Mouse (Mus musculus) inflammation-experienced regulatory T-cells, adult 6 months (primary cell): ENCODE results near the gene Gm4216. TPM values are rescaled to one million over a fixed set of nuclear protein-coding genes. Genes with fewer than 3 reads are reported as not detected.
"Not testable (repeated sequence)": the region's sequence is repeated elsewhere in the genome, so short reads cannot be mapped to it uniquely, and the experiment has no call there.

Source experiments
- ATAC-seq: one replicate; pipeline ENCODE4 v1.8.0; 2017
- polyA plus RNA-seq, 3 experiments: library from polyadenylated mRNA; unstranded; fragments of 100-300 nt; shearing (Covaris generic); gene quantifications; one replicate each; pipeline ENCODE4 v1.2.1; 2017

The Gm4216 gene
- not detected for polyA plus RNA-seq

DNA sequence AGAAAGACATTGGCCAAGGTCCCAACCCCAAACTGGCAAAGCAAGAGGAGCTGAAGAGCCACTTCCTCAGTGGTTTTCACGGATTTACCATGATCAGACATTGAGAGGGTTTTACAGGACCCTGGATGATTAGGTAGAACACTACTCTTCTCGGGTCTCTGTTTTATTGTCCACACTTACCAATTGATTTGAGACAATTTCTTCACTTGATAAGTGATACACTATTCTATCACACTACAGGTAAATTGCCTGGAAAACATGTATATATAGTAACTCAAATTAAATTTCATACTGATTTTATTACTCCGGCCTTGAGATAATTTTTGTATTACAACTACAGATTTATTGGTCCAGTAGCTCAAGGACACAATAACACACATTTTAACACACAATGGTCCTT is at the start of gene Gm4216:
Gene Gm4216 (minus strand): TSS at position 101 of the 400 bp plus-strand sequence.
- ATAC-seq = not testable (repeated sequence)

DNA sequence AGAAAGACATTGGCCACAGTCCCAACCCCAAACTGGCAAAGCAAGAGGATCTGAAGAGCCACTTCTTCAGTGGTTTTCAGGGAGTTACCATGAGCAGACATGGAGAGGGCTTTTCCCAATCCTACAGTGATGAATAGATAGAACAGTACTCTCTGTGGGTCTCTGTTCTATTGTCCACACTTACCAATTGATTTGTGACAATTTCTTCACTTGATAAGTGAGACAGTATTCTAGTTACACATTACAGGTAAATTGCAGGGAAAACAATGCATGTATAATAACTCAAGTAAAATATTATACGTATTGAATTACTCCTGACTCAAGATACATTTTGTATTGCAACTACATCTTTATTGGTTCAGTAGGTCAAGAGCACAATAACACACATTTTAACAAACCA is 47.6 kb upstream of the Gm4216 start, which contains the start of gene Gm8720:
Gene Gm8720 (minus strand): TSS at position 101 of the 400 bp plus-strand sequence.
- ATAC-seq = not testable (repeated sequence)

DNA sequence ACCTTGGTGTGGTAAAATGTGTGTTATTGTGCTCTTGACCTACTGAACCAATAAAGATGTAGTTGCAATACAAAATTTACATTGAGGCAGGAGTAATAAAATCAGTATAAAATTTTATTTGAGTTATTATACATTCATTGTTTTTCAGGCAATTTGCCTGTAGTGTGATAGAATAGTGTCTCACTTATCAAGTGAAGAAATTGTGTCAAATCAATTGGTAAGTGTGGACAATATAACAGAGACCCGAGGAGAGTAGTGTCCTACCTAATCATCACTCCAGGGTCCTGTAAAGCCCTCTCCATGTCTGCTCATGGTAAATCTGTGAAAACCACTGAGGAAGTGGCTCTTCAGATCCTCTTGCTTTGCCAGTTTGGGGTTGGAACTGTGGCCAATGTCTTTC is 35.5 kb upstream of the Gm4216 start, which contains the start of gene Vmn1r163:
Gene Vmn1r163 (plus strand): TSS at position 301 of the 400 bp plus-strand sequence.
- ATAC-seq = not testable (repeated sequence)

DNA sequence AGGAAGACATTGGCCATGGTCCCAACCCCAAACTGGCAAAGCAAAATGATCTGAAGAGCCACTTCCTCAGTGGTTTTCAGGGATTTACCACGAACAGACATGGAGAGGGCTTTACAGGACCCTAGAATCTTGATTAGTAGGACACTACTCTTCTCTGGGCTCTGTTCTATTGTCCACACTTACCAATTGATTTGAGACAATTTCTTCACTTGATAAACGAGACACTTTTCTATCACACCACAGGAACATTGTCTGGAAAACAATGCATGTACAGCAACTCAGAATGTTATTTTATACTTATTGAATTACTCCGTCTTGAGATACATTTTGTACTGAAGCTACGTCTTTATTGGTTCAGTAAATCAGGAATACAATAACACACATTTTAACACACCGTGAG is 35.1 kb downstream of the Gm4216 start, which contains the start of gene Gm4214:
Gene Gm4214 (minus strand): TSS at position 101 of the 400 bp plus-strand sequence.
- ATAC-seq = not testable (repeated sequence)

Other genes with a start within 250 kb of the Gm4216 start
- gene Vmn1r158, start 229.1 kb downstream of the Gm4216 start, polyA plus RNA-seq = not detected
- not detected for gene Vmn1r159, start 176.3 kb downstream of the Gm4216 start, polyA plus RNA-seq
- gene Vmn1r160, start 148.7 kb downstream of the Gm4216 start, polyA plus RNA-seq = not detected
- not detected for gene Gm4214, start 35.2 kb downstream of the Gm4216 start, polyA plus RNA-seq
- gene Vmn1r163, start 35.6 kb upstream of the Gm4216 start, polyA plus RNA-seq = not detected
- not detected for gene Gm8720, start 47.5 kb upstream of the Gm4216 start, polyA plus RNA-seq
- not detected for gene Gm10662, start 124.6 kb upstream of the Gm4216 start, polyA plus RNA-seq
- gene Vmn1r165, start 197.4 kb upstream of the Gm4216 start, polyA plus RNA-seq = not detected
- not detected for gene Vmn1r166, start 231.8 kb upstream of the Gm4216 start, polyA plus RNA-seq